Mouse (Mus musculus): ENCODE results near the gene Inpp4a.

DNA sequence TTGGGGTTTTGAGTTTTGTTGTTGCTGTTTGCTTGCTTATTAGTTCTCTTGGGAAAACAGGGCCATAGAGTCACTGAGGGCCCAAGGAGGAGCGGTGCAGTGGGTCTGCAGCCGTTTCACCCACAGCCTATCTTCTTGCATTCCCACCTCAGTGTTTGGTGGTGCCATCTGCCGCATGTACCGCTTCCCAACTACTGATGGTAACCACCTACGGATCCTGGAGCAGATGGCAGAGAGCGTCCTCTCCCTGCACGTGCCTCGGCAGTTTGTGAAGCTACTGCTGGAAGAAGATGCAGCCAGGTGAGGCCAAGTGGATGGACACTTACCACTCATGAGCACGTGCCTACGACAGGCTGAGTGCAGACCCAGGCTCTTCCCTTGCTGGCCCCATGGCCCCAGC is 68.5 kb downstream of the Inpp4a start:
- TF ChIP-seq USF1 (IDR thresholded peaks at IDR 0.05; ENCODE audit: low read depth) (no peak), POLR2A (IDR thresholded peaks at IDR 0.05; ENCODE audit: insufficient read length, low read depth) (no peak), E2F4 (IDR thresholded peaks at IDR 0.05; ENCODE audit: insufficient read depth) (no peak), REST (IDR thresholded peaks at IDR 0.05; ENCODE audit: insufficient read depth, insufficient read length) (no peak), CEBPB (IDR thresholded peaks at IDR 0.05; ENCODE audit: insufficient read depth, poor library complexity, severe bottlenecking) (no peak), POLR2AphosphoS2 (IDR thresholded peaks at IDR 0.05; ENCODE audit: insufficient read length, low read depth) (no peak), MAX (IDR thresholded peaks at IDR 0.05; ENCODE audit: low read depth) (no peak), MYOG (IDR thresholded peaks at IDR 0.05; ENCODE audit: control insufficient read depth in 1 of 3, insufficient read depth in 1 of 3, insufficient read length in 2 of 3, low read depth in 2 of 3) (no peak), TCF12 (IDR thresholded peaks at IDR 0.05; ENCODE audit: insufficient read depth, poor library complexity, severe bottlenecking) (no peak)

Data from myocyte (in vitro differentiated cells).